Mouse (Mus musculus): Measurements from ENCODE around the gene Zfp113.

- TF ChIP-seq CTCF (IDR thresholded peaks at IDR 0.05; ENCODE audit: extremely low read depth, insufficient read depth, low read length) (no peak), POLR2A (IDR thresholded peaks at IDR 0.05; ENCODE audit: extremely low read depth, insufficient read depth, low read length) (no peak)
Observed at GRCm38 (mm10) chr5:138104976-138105375, 50.6 kb downstream of the Zfp113 start.
